Mouse (Mus musculus): ENCODE data around the gene Xpnpep3.

DNA sequence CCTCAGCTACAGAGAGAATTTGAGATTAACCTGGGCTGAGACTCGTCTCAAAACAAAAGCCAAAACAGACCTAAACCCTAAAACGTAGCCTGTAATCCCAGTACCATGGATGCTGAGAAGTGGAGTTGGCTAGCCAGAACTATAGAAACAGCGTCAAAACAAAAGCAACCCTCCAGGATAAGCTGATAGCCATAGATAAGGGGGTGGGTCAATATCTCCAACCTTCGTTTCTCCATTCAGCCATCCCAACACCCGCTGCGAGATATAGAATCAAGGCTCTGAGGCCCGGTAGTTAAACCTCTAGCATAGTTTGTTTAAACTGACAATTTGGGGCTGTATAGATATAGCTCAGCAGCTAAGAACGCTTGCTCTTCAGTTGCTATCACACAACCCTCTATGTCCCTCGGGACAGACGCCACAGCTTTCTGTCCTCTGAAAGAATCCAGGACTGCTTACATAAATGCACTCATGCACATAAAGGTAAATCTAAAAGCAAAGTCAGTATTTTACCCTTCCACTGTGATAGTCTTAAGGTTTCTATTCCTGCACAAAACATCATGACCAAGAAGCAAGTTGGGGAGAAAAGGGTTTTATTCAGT lies 38.4 kb upstream of the Xpnpep3 start:
- no peak for TF ChIP-seq CTCF (IDR thresholded peaks at IDR 0.05; ENCODE audit: low read depth)
- no peak for TF ChIP-seq EP300 (IDR thresholded peaks at IDR 0.05; ENCODE audit: low read depth)
